Mouse (Mus musculus) limb, embryonic 12.5 days (tissue): Measurements from ENCODE around the gene Mpv17l2. TPM values are rescaled to one million over a fixed set of nuclear protein-coding genes. Genes with fewer than 3 reads are reported as not detected.

Source experiments
- ATAC-seq: fragments of 200-750 bp; cut with Nextera tagmentation; 2 replicates; pipeline ENCODE4 v1.8.0; 2017; ENCODE audit warnings: low read depth, moderate TSS enrichment; ENCODE audit not compliant: insufficient number of reproducible peaks, insufficient read depth, low FRiP score, low TSS enrichment
- H3K27ac ChIP-seq: fragments of 300-500 bp; sonication (generic); 2 replicates; pipeline ENCODE4 v1.5.1; 2016; ENCODE audit warnings: mild to moderate bottlenecking, moderate library complexity
- H3K27me3 ChIP-seq: fragments of 300-500 bp; sonication (generic); 2 replicates; pipeline ENCODE4 v1.6.1; 2016; ENCODE audit warnings: mild to moderate bottlenecking, moderate library complexity
- H3K36me3 ChIP-seq: fragments of 300-500 bp; sonication (generic); 2 replicates; pipeline ENCODE4 v1.6.1; 2016; ENCODE audit warnings: mild to moderate bottlenecking, moderate library complexity
- H3K4me1 ChIP-seq: fragments of 300-500 bp; sonication (generic); replicated peaks from 2 replicates; pipeline ENCODE4 v1.6.1; 2016
- H3K4me2 ChIP-seq: fragments of 300-500 bp; sonication (generic); 2 replicates; pipeline ENCODE4 v1.6.1; 2016; ENCODE audit warnings: mild to moderate bottlenecking, moderate library complexity
- H3K4me3 ChIP-seq: fragments of 300-500 bp; sonication (generic); replicated peaks from 2 replicates; pipeline ENCODE4 v1.5.1; 2016; ENCODE audit warnings: mild to moderate bottlenecking
- H3K9ac ChIP-seq: fragments of 300-500 bp; sonication (generic); replicated peaks from 2 replicates; pipeline ENCODE4 v1.6.1; 2016; ENCODE audit warnings: mild to moderate bottlenecking, moderate library complexity
- H3K9me3 ChIP-seq: fragments of 300-500 bp; sonication (generic); 2 replicates; pipeline ENCODE4 v1.6.1; 2016; ENCODE audit warnings: mild to moderate bottlenecking, moderate library complexity
- WGBS: fragments of 180-500 bp; shearing (Covaris S2); methylation state at CpG from one replicate; pipeline ENCODE4 v1.1.7; 2016; 5-methylcytosine and 5-hydroxymethylcytosine counted together
- microRNA-seq: library from miRNA; unstranded; fragments of <30 nt; microRNA quantifications from one replicate; pipeline ENCODE4, GENCODE M21; 2017
- polyA plus RNA-seq: library from polyadenylated mRNA; unstranded; fragments of >200 nt; fragmentation: Nextera tagmentation; extraction: Ambion mirVana; gene quantifications from 2 replicates; pipeline ENCODE4 v1.2.1, GENCODE M21; 2016

The Mpv17l2 gene
- polyA plus RNA-seq, 1 experiment from 2014 or later = 25.8 TPM

- Histone ChIP-seq H3K27ac (no peak overlapping the region; the same call in 1 of the 2 replicates), H3K9ac (no peak overlapping the region), H3K36me3 (no peaks in the 10 kb centered on the region), H3K4me3 (no peak overlapping the region), H3K9me3 (no peaks in the 10 kb centered on the region), H3K4me2 (no peak overlapping the region), H3K27me3 (no peaks in the 10 kb centered on the region), H3K4me1 (no peaks in the 10 kb centered on the region)
- no peak for ATAC-seq
- WGBS = 74% methylated on average over 7 of the region's 7 CpGs
Measured at GRCm38 (mm10) chr8:70713991-70714390, 46.8 kb downstream of the Mpv17l2 start.

- Histone ChIP-seq H3K27ac (no peak overlapping the region), H3K4me2 (no peak overlapping the region), H3K27me3 (no peaks in the 10 kb centered on the region), H3K9ac (no peak overlapping the region), H3K9me3 (0 out of 2 replicates have a peak, but pooled peaks cover 4% of the 10 kb centered on the region), H3K36me3 (no peaks in the 10 kb centered on the region), H3K4me3 (no peak overlapping the region), H3K4me1 (no peaks in the 10 kb centered on the region)
- ATAC-seq = no peak
- WGBS = 87% methylated on average over 11 of the region's 11 CpGs
Measured at GRCm38 (mm10) chr8:70711041-70711440, 49.7 kb downstream of the Mpv17l2 start.

- Histone ChIP-seq H3K4me2 (no peak overlapping the region), H3K27me3 (no peaks in the 10 kb centered on the region), H3K4me1 (no peaks in the 10 kb centered on the region), H3K9me3 (0 out of 2 replicates have a peak, but pooled peaks cover 4% of the 10 kb centered on the region), H3K4me3 (no peak overlapping the region), H3K27ac (no peak overlapping the region), H3K9ac (no peak overlapping the region), H3K36me3 (no peaks in the 10 kb centered on the region)
- WGBS = 88% methylated on average over 1 of the region's 1 CpGs
- no peak for ATAC-seq
Measured at GRCm38 (mm10) chr8:70710296-70710695, 50.5 kb downstream of the Mpv17l2 start.

GRCm38 (mm10) chr8:70709794-70710193, 51.0 kb downstream of the Mpv17l2 start:
- H3K4me2 ChIP-seq = no peak overlapping the region
- H3K27me3 ChIP-seq = no peaks in the 10 kb centered on the region
- no peak overlapping the region for H3K9ac ChIP-seq
- H3K36me3 ChIP-seq = no peaks in the 10 kb centered on the region
- no peak for ATAC-seq
- WGBS = 88% methylated on average over 9 of the region's 9 CpGs
- H3K9me3 ChIP-seq = 0 out of 2 replicates have a peak, but pooled peaks cover 4% of the 10 kb centered on the region
- no peaks in the 10 kb centered on the region for H3K4me1 ChIP-seq
- H3K27ac ChIP-seq = no peak overlapping the region
- no peak overlapping the region for H3K4me3 ChIP-seq

Small RNA genes within 50 kb of the gene (microRNA-seq; reads per million reads assigned to microRNA genes)
- not detected for gene Mir7240

Other genes starting within 250 kb of the Mpv17l2 start
- 280 and 286 TPM in 2 replicates for gene Fkbp8, start 233.2 kb downstream of the Mpv17l2 start, polyA plus RNA-seq
- 50.3 and 50.7 TPM in 2 replicates for gene Kxd1, start 233.0 kb downstream of the Mpv17l2 start, polyA plus RNA-seq
- gene Ell, start 221.5 kb downstream of the Mpv17l2 start, polyA plus RNA-seq = 18.7 and 21.2 TPM in 2 replicates
- gene Isyna1, start 166.6 kb downstream of the Mpv17l2 start, polyA plus RNA-seq = 177 and 180 TPM in 2 replicates
- 137 and 151 TPM in 2 replicates for gene Ssbp4, start 152.1 kb downstream of the Mpv17l2 start, polyA plus RNA-seq
- gene Lrrc25, start 144.8 kb downstream of the Mpv17l2 start, polyA plus RNA-seq = 0.76 and 1.2 TPM in 2 replicates
- 0.15 TPM in 1 of 2 replicates, not detected in the other for gene Gdf15, start 128.5 kb downstream of the Mpv17l2 start, polyA plus RNA-seq
- gene Pgpep1, start 100.6 kb downstream of the Mpv17l2 start, polyA plus RNA-seq = 45.7 and 53.9 TPM in 2 replicates
- 335 and 339 TPM in 2 replicates for gene Lsm4, start 87.7 kb downstream of the Mpv17l2 start, polyA plus RNA-seq
- gene Jund, start 62.0 kb downstream of the Mpv17l2 start, polyA plus RNA-seq = 117 and 121 TPM in 2 replicates
- not detected in 2 replicates for gene Iqcn, start 57.5 kb downstream of the Mpv17l2 start, polyA plus RNA-seq
- not detected in 2 replicates for gene Gm3336, start 42.4 kb downstream of the Mpv17l2 start, polyA plus RNA-seq
- gene Pde4c, start 37.2 kb downstream of the Mpv17l2 start, polyA plus RNA-seq = 0.24 and 0.33 TPM in 2 replicates
- 13.7 and 13.8 TPM in 2 replicates for gene Rab3a, start 6.3 kb downstream of the Mpv17l2 start, polyA plus RNA-seq
- 80.2 and 80.6 TPM in 2 replicates for gene Pik3r2, start 15.8 kb upstream of the Mpv17l2 start, polyA plus RNA-seq
- gene Mast3, start 44.1 kb upstream of the Mpv17l2 start, polyA plus RNA-seq = 13.2 and 14.5 TPM in 2 replicates
- gene Il12rb1, start 47.5 kb upstream of the Mpv17l2 start, polyA plus RNA-seq = not detected in 2 replicates
- gene Arrdc2, start 78.8 kb upstream of the Mpv17l2 start, polyA plus RNA-seq = 5.3 and 6.4 TPM in 2 replicates
- 4.3 and 6.0 TPM in 2 replicates for gene Kcnn1, start 102.3 kb upstream of the Mpv17l2 start, polyA plus RNA-seq
- gene Ccdc124, start 113.0 kb upstream of the Mpv17l2 start, polyA plus RNA-seq = 119 and 127 TPM in 2 replicates
- gene Slc5a5, start 131.8 kb upstream of the Mpv17l2 start, polyA plus RNA-seq = 0.15 and 0.29 TPM in 2 replicates
- gene Rpl18a, start 136.5 kb upstream of the Mpv17l2 start, polyA plus RNA-seq = 3,693 and 3,808 TPM in 2 replicates
- 54.0 and 57.7 TPM in 2 replicates for gene Map1s, start 145.0 kb upstream of the Mpv17l2 start, polyA plus RNA-seq